Mouse (Mus musculus) thymus, adult 18-20 months (tissue): ENCODE measurements around the gene Cep250.
A peak's percentile ranks its signal among the peaks of the same experiment; 100 is the strongest.

ENCODE experiments used
- DNase-seq, 2 experiments: peaks; one replicate each; pipeline ENCODE4 v3.0.0; 2022; ENCODE audit warnings: mixed read lengths in 2 of 2

The Cep250 gene

DNA sequence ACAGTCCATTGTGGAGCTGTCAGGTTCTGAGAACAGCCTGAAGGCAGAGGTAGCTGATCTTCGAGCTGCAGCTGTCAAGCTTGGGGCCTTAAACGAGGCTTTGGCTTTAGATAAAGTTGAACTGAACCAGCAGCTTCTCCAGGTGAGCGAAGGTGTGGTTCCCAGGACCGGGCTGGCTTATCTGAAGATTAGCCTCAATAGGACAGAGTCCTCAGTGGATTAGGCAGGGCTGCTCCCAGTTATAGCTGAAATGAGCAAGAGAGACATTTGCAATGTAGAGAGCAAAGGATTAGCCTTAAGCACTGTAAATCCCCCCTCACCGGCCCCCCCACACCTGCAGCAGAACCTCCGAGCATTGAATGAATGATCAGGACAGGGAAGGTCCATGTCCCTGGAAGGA is 17.1 kb downstream of the Cep250 start:
- DNase-seq, result no peak

DNA sequence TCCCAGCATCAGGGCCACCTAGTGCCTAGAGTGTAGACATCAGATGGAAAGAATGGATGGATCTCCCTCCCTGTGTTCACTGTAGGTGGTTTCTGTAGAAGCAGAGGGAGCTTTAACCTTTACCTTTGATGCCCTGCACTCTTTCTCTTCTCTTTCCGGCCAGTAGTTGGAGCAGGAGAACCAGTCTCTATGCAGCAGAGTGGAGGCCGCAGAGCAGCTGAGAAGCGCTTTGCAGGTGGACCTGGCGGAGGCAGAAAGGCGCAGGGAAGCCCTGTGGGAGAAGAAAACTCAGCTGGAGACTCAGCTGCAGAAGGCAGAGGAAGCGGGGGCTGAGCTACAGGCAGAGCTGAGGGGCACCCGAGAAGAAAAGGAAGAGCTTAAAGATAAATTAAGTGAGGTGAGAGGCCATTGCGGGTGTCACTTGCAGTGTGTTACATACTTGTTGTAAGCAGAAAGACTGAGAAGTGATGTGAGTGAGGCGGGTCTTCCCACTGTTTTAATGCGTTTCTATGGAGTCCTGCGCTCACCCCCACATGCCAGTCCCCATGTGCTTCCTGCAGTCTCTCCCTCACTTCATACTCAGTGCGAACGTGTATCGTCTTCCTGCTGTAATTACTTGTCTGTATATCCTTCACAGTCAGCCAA is 18.0 kb downstream of the Cep250 start:
- peak; percentile 68 to 74 for DNase-seq

DNA sequence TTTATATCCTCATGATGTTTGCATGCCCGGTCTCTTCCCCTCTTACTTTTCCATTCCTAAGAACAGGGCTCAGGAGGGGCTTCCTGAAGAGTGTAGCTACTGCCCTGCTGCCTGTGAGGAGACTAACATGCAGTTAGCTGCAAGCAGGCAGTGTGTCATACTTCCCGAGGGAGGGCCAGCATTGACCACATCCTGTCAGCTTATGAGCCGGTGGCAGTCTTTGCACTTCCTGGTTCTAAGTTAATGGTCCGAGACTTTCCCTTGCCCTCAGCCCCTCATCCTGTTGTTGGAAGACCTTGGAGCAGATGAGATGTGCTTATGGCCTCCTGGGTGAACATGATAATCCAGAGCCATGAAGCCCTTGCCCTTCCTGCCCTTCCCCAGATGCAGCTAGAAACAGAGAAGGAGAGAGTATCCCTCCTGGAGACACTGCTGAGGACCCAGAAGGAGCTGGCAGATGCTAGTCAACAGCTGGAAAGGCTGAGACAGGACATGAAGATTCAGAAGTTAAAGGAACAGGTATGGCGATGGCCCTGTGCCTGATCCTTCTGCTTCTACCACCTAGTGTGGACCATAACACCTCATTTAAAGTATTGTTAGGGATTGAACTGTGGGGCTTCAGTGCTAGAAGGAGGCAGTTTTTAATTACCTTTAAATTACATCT is 23.2 kb downstream of the Cep250 start:
- DNase-seq, result peak; percentile 61 to 72

GRCm38 (mm10) chr2:155985776-155986175 is 29.5 kb downstream of the Cep250 start:
- DNase-seq, result peak; percentile 76 to 79

DNA sequence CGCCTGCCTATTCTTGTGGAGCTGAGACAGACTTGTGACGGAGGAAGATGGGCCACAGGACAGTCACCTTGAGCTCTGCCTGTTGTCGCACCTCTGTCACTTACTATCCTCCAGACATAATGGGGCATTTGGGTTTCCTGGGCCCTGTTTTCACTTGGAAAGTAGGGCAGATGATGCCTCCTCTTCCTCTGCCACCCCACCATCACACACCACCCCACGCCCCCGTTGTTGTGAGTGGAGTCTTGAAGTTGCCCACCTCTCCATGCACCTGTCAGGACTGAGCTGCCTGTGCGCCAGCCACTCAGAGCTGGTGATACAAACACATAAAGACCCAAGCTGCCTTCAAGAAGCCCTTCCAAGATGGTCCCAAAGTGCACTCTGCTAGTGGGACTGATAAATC is 30.9 kb downstream of the Cep250 start:
- peak in 1 of 2 experiments; percentile 38 for DNase-seq

DNA sequence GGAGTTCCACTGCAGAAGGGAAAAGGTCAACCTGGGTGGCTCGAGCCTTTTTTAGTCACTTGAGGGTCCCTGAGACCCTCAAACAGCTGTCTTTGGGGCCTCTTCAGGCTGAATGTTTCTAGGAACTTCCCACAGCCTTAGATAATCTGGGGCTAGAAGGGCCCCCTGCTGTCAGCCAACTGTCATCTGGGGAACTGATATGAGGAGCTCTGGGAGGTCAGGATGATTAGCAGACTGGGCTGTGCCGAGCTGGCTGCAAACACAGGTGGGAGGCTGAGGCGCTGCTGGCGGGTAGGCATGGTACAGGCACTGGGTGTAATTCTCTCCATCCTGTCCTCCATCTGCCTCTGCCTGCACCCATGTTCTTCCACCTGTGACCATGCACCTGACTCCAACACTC is 32.8 kb downstream of the Cep250 start:
- no peak for DNase-seq

DNA sequence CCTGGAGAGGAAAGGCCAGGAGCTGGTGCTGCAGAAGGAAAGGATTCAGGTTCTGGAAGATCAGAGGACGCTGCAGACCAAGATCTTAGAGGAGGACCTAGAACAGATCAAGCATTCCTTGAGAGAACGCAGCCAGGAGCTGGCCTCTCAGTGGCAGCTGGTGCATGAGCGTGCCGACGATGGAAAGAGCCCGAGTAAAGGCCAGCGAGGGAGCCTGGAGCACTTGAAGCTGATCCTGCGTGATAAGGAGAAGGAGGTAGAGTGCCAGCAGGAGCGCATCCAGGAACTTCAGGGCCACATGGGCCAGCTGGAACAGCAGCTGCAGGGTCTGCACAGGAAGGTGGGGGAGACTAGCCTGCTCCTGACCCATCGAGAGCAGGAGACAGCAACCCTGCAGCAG is 34.9 kb downstream of the Cep250 start:
- DNase-seq, result no peak

GRCm38 (mm10) chr2:155991863-155992321 is 35.6 kb downstream of the Cep250 start:
- DNase-seq, result no peak

DNA sequence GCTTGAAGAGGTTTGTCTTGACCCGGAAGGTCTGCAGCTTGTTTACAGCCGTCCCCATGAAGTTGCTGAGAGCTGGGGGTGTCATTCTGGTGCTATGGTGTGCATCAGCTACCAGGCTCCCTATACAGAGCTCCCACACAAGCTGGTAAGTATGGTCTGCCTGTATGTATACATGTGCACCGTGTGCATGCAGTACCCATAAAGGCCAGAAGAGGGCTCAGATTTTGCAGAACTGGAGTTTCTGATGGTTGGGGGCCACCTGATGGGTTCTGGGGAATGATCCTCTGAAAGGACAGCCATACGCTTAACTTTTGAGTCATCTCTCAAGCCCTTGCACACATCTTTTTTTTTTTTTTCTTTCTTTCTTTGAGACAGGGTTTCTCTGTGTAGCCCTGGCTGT is 49.1 kb downstream of the Cep250 start:
- DNase-seq, result no peak

GRCm38 (mm10) chr2:156007888-156008532 is 51.8 kb downstream of the Cep250 start, which contains the start of the genes 6430550D23Rik and Ergic3:
TSS of gene 6430550D23Rik (minus strand) at chr2:156007977.
TSS of gene Ergic3 (plus strand) at chr2:156008045.
- DNase-seq, result peak; percentile 98

DNA sequence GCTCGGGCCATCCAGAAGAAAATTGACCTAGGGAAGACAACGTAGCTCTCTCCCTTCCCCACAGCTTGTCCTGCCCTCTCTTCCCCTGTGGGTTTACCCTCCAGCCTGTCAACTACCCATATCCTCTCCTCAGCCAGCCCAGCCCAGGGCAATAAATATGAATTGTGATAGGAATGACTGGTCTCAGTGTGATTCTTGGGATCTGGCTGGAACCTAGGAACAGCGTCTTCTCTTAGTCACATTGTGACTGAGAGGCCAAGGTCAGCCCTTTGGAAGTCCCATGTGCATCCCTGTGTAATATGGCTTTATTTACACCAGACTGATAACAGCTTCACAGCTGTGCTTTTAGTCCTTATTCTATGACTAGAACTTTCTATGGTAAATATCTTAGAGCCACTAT is 61.8 kb downstream of the Cep250 start:
- DNase-seq, result no peak

- no peak for DNase-seq
Observed at GRCm38 (mm10) chr2:156021219-156021618, 65.0 kb downstream of the Cep250 start.

DNA sequence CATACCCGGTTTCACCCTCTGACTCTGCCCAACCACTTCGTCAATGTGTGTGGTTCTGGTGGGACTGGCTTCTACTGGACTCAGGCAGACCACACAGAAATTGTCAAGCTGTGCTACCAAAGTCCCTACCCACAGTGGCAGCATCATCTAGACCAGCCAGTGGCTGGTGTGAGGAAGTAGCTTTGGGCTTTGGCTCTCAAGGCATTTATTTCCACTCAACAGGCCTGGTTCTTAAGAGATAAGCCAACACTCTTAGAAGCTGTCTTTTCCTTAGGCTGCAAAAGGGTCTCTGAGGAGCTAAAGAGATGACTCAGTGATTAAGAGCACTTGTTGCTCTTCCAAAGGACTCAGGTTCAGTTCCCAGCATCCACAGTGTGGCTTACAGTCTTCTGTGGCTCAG is 65.5 kb downstream of the Cep250 start:
- DNase-seq, result no peak

DNA sequence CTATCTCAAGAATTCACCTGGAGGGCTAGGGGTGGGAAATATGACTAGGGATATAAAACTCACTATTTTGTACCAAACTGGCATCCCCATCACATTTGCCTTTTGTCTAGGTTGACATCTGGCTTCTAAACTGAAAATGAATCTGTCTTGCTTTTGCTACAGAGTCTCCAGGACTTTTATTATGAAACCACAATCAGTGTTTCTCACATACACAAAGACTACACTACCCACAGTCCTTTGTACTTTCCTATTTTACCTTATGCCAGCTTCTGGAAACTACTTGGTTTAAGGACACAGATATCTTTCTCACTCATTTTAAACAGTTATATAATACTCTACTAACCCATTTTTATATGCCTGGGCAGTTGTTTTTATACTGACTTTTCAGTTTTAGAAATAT is 69.2 kb downstream of the Cep250 start:
- DNase-seq, result no peak

GRCm38 (mm10) chr2:156039390-156039789 is 83.1 kb downstream of the Cep250 start:
- DNase-seq, result no peak

DNA sequence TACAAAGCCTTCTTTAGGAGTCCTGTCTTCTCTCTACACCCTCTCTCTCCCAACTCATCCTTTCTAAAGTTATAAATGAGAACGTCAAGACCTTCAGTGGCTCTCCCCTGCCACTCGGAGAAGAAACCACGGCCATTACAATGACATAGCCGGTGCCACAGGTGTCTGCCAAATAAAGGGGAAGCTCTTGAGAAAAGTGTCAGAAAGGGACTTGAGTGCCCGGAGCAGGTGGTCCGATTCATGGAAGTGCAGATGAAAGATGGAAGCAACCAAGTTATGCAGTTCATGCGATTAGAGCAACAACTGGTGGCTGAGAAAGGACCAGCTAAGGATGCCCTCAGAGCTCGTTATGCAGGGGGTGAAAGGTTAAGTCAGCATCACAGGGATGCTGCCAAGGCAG is 86.6 kb downstream of the Cep250 start:
- no peak for DNase-seq

DNA sequence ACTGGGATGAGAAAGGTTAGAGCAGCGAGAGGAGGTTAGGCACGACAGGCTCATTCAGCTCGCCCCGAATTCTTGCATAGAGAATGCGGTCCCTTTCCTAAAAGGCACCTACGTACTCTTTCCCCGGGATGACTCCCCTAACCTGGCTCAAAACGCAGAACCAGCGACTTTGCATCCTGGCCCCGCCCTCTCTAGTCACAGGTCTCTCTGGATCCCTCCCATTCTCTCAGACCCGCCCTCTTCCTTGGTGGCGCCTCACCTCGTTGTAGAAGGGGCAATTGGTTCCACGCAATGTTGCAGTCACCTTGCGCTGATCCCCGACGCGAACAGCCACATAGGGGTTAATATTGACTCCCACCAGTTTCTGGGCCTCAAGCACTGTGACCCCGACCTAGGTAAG is 91.7 kb downstream of the Cep250 start:
- no peak for DNase-seq
